Mouse (Mus musculus) erythroblast, embryonic 14.5 days (primary cell): ENCODE data around the gene Car12. TPM values are rescaled to one million over a fixed set of nuclear protein-coding genes. Genes with fewer than 3 reads are reported as not detected.

Experiments
- H3K27me3 ChIP-seq: 2 replicates; pipeline ENCODE4 v1.6.1; 2012; ENCODE audit warnings: inconsistent platforms; ENCODE audit not compliant: control insufficient read depth
- H3K36me3 ChIP-seq: 2 replicates; pipeline ENCODE4 v1.6.1; 2012; ENCODE audit warnings: mild to moderate bottlenecking, inconsistent platforms; ENCODE audit not compliant: control insufficient read depth
- H3K4me1 ChIP-seq: 2 replicates; pipeline ENCODE4 v1.6.1; 2012; ENCODE audit warnings: inconsistent platforms; ENCODE audit not compliant: control insufficient read depth
- H3K4me3 ChIP-seq: replicated peaks from 2 replicates; pipeline ENCODE3; 2012; ENCODE audit warnings: moderate library complexity, mild to moderate bottlenecking, inconsistent platforms
- H3K9me3 ChIP-seq: 2 replicates; pipeline ENCODE4 v1.6.1; 2012; ENCODE audit warnings: low read length, inconsistent platforms, mixed read lengths; ENCODE audit not compliant: control insufficient read depth
- GATA1 ChIP-seq: IDR thresholded peaks from 2 replicates; pipeline ENCODE4 v1.6.1; 2012; ENCODE audit warnings: low read length, inconsistent platforms, mixed read lengths
- TAL1 ChIP-seq: IDR thresholded peaks from 3 replicates; pipeline ENCODE4 v1.6.1; 2012; ENCODE audit warnings: low read length, inconsistent platforms, mixed read lengths
- polyA plus RNA-seq: library from polyadenylated mRNA; stranded (reverse); fragments of >175 nt; gene quantifications from 2 replicates; pipeline ENCODE4 v1.2.3, GENCODE M21; 2012

The Car12 gene
- polyA plus RNA-seq, 1 experiment, result not detected

DNA sequence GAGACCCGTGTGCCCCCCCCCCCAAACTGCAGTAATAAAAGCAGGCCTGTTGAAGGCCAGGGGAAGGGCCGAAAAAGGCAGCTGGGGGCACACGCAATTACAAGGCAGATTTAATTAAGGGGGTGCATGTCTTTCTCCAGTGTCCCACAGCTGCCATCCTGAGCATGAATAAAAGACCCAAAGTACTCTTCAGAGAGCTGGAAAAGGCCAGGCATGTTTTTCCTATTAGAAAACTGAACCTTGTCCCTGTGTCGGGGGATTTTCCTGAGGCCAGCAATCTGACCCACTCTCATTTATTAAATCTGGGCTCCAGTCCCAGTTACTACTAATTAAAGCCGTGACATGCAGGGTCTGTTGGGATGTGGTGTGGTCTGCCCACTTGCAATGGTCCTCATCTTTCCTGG, 9.4 kb downstream of the Car12 start:
- Histone ChIP-seq H3K4me1 (no peaks in the 10 kb centered on the region), H3K9me3 (no peaks in the 10 kb centered on the region), H3K4me3 (no peak overlapping the region), H3K27me3 (no peaks in the 10 kb centered on the region), H3K36me3 (no peaks in the 10 kb centered on the region)
- TF ChIP-seq GATA1, result no peak
- TF ChIP-seq TAL1, result no peak

- no peak for TF ChIP-seq GATA1
- TF ChIP-seq TAL1, result no peak
- no peaks in the 10 kb centered on the region for H3K27me3 ChIP-seq
- H3K4me3 ChIP-seq, result no peak overlapping the region
- no peaks in the 10 kb centered on the region for H3K9me3 ChIP-seq
- no peaks in the 10 kb centered on the region for H3K36me3 ChIP-seq
- H3K4me1 ChIP-seq, result no peaks in the 10 kb centered on the region
Measured at GRCm38 (mm10) chr9:66725591-66725990, 12.1 kb downstream of the Car12 start.

DNA sequence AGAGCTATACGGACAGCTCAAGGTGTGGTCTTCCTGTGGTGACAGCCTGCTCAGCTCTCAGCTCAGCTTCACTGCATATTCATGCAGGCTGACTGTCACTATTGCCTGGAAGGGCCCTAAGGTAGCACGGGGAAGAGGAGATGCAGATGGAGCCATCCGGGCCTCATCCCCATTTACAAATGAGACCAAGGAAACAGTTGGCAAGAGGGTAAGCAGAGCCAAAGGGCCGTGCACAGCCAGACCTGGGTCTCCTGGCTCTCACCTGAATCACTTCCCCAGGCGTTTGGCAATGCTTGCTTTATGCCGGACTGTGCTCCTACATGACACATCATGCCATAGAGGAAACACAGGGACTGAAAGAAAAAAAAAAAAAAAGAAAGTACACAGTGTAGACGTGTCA, 13.8 kb downstream of the Car12 start:
- no peaks in the 10 kb centered on the region for H3K27me3 ChIP-seq
- no peak for TF ChIP-seq TAL1
- H3K4me3 ChIP-seq, result no peak overlapping the region
- H3K4me1 ChIP-seq, result no peaks in the 10 kb centered on the region
- no peaks in the 10 kb centered on the region for H3K36me3 ChIP-seq
- no peaks in the 10 kb centered on the region for H3K9me3 ChIP-seq

DNA sequence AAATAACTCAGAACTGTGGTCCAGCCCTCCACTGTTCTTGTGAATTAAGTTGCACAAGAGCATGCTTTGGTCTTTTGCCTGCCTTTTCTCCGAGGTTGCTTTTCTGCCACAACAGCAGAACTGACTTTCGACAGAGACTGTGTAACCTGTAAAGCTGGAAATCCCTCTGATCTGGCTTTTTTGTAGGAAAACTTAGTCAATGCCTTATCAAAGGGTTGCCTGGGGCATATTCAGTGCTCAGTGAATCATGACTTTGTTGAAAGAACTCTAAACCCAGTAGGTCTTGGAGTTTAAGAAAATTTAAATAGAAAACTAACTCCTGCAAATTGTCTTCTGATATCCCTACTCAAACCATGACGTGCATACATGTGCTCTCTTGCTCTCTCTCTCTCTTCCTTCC, 17.1 kb downstream of the Car12 start:
- TF ChIP-seq GATA1 (no peak), TAL1 (no peak)
- no peaks in the 10 kb centered on the region for H3K36me3 ChIP-seq

GRCm38 (mm10) chr9:66731284-66731683, 17.8 kb downstream of the Car12 start:
- no peak for TF ChIP-seq GATA1
- Histone ChIP-seq H3K27me3 (no peaks in the 10 kb centered on the region), H3K4me1 (no peaks in the 10 kb centered on the region), H3K9me3 (no peaks in the 10 kb centered on the region), H3K4me3 (no peak overlapping the region), H3K36me3 (no peaks in the 10 kb centered on the region)

More for the DNA sequence above, 17.1 kb downstream of the Car12 start:
- Histone ChIP-seq H3K4me3 (no peak overlapping the region), H3K27me3 (no peaks in the 10 kb centered on the region), H3K9me3 (no peaks in the 10 kb centered on the region), H3K4me1 (no peaks in the 10 kb centered on the region)

- no peaks in the 10 kb centered on the region for H3K36me3 ChIP-seq
- no peak for TF ChIP-seq GATA1
- no peak for TF ChIP-seq TAL1
- H3K27me3 ChIP-seq, result no peaks in the 10 kb centered on the region
Measured at GRCm38 (mm10) chr9:66732791-66733691, 19.6 kb downstream of the Car12 start.

GRCm38 (mm10) chr9:66734568-66734967, 21.1 kb downstream of the Car12 start:
- H3K27me3 ChIP-seq, result no peaks in the 10 kb centered on the region
- H3K9me3 ChIP-seq, result no peaks in the 10 kb centered on the region
- H3K4me3 ChIP-seq, result no peak overlapping the region
- no peaks in the 10 kb centered on the region for H3K36me3 ChIP-seq
- no peak for TF ChIP-seq TAL1
- TF ChIP-seq GATA1, result no peak
- no peaks in the 10 kb centered on the region for H3K4me1 ChIP-seq

More at GRCm38 (mm10) chr9:66732791-66733691, 19.6 kb downstream of the Car12 start:
- Histone ChIP-seq H3K4me3 (no peak overlapping the region), H3K4me1 (no peaks in the 10 kb centered on the region), H3K9me3 (no peaks in the 10 kb centered on the region)

- no peak for TF ChIP-seq TAL1
- TF ChIP-seq GATA1, result no peak
- no peaks in the 10 kb centered on the region for H3K36me3 ChIP-seq
- H3K4me1 ChIP-seq, result no peaks in the 10 kb centered on the region
- no peak overlapping the region for H3K4me3 ChIP-seq
- no peaks in the 10 kb centered on the region for H3K27me3 ChIP-seq
- no peaks in the 10 kb centered on the region for H3K9me3 ChIP-seq
Measured at GRCm38 (mm10) chr9:66735122-66735521, 21.6 kb downstream of the Car12 start.

GRCm38 (mm10) chr9:66736016-66736415, 22.5 kb downstream of the Car12 start:
- TF ChIP-seq TAL1 (no peak), GATA1 (no peak)
- Histone ChIP-seq H3K4me3 (no peak overlapping the region), H3K36me3 (no peaks in the 10 kb centered on the region), H3K4me1 (no peaks in the 10 kb centered on the region), H3K9me3 (no peaks in the 10 kb centered on the region), H3K27me3 (no peaks in the 10 kb centered on the region)

DNA sequence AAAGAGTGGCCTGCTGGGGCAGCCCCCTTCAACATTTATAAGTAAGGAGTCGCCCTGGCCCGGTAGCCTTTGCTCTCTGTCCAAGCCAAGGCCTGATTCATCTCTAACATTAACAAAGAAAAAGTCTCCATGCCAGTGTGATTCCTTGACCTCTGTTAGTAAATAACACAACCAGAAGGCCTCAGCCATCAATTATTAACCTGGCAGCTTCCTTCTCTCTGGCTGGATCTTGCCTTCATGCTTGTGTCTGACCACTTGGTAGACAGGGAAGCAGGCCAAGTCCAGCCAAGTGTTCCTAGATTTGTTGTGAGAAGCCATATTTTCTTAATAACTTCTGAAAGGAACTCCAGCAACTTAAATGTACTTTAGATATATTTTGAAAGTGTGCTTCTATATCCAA, 23.1 kb downstream of the Car12 start:
- Histone ChIP-seq H3K27me3 (no peaks in the 10 kb centered on the region), H3K4me3 (no peak overlapping the region), H3K36me3 (no peaks in the 10 kb centered on the region), H3K4me1 (no peaks in the 10 kb centered on the region), H3K9me3 (no peaks in the 10 kb centered on the region)
- TF ChIP-seq TAL1 (no peak), GATA1 (no peak)
